Mouse (Mus musculus): ENCODE data around the gene Il31ra.
"Not testable (repeated sequence)": the region's sequence is repeated elsewhere in the genome, so short reads cannot be mapped to it uniquely, and the experiment has no call there.

Il31ra gene

DNA sequence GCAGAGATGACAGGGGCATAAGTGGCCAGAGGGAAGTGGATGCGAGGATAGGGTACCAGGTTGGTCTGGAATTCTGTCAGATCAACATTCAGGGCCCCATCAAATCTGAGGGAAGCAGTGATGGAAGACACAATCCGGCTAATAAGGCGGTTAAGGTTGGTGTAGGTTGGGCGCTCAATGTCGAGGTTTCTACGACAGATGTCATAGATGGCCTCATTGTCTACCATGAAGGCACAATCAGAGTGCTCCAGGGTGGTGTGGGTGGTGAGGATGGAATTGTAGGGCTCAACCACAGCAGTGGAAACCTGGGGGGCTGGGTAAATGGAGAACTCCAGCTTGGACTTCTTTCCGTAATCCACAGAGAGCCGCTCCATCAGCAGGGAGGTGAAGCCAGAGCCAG lies at the start of gene Il31ra:
Gene Il31ra, minus strand, starts transcription at position 101 of the 400 bp plus-strand sequence.
- DNase-seq = not testable (repeated sequence)

DNA sequence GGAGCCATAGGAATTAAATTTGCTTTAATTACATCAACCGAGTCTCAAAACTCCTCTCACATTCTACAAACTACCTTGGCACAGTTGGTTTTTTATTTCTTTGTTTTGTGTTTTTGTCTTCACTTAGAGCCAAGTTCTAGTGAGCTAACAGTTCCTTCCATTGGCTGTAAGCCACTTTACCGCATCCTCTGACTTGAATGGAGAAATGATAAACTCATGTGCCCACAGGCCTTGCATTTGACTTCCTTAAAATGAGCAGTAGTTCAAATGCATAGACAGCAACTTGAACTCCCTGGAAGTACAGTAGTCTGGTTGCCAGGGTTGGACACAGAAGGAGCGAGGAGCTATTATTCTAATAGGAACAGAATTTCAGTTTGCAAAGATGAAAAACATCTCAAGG lies 48.7 kb upstream of the Il31ra start:
- no peak for DNase-seq

DNA sequence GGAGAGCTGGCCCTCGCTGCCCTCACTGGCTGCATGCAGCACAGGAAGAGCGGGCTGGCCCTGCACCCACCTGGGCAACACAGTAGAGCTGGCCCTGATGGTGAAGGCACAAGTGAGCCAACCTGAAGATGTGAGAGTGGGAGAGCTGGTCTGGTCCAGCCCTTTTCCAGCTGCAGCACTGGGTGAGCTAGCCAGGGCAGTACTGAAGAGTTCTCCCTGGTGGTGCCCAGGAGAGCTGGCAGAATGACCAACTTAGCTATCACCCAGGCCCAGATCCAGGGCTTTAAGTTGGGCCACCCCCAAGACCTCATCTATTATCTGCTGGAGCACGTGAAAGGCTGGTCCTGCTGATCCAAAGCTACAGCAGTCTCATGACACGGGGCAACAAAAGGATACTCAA lies 45.0 kb upstream of the Il31ra start:
- no peak for DNase-seq

DNA sequence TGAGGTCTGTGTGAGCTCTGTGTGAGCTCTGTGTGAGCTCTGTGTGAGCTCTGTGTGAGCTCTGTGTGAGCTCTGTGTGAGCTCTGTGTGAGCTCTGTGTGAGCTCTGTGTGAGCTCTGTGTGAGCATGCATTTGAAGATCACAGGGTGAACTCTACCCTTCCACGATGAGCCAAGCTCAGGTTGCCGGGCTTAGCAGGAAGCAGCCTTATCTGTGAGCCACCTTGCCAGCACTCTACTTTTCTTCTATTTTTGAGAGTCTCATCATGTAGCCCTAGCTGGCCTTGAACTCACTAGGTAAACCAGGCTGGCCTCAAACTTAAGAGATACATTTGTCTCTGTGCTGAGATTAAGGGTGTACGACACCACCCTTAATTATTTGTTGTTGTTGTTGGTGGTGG lies 42.3 kb upstream of the Il31ra start:
- no peak for DNase-seq

DNA sequence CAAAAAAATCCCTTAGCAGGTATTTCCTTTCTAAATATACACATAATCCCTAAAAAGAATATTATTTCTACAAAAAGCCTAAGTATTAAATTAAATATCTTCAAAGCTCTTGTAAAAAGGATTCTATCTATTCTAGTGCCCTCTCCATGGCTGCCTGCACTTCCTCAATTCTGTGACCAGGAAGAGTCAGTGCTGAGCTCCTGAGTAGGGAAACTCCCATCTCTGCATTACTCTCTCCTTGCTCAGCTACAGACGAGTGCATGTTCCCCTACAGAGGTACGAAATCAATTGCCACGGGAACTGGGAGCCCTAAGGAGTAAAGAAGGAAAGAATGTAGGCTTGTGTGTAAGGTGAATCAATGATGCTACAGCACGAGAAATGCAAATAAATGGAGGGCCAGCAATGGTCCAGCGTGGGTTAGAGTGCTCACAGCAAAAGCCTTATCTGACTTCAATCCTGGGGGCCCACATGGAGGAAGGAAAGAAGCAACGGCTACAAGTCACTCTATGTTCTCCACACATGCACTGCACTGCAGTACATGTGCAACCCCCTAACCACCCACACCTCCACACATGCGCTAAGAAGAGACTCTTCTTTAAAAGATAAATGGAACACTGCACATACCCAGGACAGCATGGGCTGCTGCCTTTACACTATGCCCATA lies 41.1 kb upstream of the Il31ra start:
- DNase-seq = no peak

DNA sequence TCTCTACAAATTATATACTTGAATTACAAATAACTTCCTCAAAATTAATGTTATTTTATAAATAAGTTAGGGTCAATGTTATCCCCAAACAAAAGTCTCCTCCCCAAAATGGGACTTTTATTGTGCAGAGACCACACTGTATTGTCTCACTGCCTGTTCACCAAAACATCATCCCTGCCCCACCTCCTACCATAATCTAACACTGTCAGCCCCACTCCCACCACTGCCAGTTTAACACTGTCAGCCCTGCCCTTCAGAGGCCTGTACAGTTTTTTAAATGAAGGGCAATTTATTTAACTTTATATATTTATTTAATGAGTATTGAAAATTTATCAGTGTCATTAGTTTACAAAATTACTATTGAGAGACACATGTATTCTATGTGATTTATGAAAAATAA lies 31.4 kb upstream of the Il31ra start:
- DNase-seq = no peak

DNA sequence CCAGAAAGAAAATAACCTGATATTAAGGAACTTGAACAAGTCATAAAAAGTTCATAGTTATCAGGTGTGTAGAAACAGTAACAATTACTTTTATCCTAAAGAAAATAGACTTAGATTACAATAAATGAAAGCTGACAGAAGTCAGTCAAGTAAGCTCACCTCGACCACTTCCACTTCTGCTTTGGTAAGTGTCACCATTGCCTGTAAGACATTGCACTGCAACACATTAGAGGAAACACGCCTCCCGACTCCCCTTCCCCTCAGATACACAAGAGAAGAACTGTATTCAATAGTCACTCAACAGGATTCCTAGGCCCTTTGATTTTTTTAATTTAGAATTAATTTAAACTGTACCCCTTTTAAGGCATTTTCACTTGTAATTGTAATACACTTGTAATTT lies 30.5 kb upstream of the Il31ra start:
- DNase-seq = no peak

DNA sequence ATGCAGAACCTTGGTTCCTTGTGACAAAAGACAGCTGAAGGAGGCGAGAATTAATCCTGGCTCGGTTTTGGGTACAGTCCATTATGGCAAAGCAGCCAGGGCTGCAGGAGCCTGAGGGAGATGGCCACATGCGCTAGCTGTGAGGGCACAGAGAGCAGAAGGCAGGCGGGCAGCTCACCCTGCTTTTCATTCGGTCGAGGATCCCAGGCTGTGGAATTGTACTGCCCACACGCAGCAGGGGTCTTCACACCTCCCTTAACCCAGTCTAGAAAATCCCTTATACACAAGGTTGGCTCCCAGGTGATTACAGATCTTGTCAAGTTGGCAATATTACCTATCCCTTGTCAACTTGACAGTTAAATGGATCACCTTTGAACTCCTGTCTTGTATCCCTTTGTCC lies 29.5 kb upstream of the Il31ra start:
- no peak for DNase-seq

DNA sequence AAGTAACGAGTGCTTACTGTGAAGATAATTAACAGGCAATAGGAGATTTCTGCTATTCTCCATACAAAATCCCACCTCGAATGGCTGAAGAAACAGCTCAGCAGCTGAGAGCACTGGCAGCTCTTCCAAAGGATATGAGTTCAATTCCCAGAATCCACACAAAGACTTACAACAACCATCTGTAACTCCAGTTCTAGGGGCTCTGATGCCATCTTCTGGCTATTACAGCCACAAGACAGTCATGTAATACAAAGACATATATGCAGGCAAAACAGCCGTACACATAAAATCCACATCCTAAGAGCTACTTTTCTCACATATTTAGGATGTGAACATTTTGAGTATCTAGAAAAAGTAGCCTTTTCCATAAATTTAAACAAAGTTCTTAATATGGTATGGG lies 27.4 kb upstream of the Il31ra start:
- peak; percentile 7 for DNase-seq

DNA sequence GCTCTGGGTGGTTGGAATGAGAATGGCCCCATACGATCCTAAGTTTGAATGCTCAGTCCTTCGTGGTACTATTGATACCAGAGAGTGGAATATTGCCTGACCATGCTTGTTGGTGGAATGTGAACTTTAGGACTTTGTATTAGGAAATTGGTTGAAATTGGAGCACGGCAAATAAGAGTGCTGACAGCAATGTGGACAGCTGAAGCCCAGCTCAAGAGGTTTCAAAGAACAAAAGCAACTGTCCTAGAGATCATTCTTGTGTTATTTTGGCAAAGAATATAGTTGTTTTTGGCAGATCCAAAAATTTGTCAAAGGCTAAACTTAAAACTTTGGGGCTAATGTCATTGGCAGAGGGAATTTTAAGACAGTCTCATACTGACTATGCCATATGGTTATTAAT lies 14.4 kb upstream of the Il31ra start:
- no peak for DNase-seq

DNA sequence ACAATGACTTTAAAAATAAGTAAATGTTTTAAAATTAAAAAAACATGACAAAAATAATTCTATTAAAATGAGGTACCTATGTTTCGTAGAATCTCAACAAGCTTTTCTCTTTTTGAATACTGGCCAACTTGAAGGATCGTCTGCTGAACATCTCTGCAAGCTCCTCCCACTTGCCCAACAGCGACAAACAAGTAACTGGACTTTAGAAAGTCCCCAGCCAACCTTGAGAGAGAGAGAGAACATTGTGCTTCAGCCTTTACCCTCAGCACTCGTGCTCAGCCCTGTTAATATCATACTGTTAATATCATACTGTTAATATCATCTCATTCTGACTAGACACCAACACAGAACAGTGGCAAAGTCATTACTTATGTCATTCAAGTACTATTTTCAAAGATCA lies 10.3 kb upstream of the Il31ra start:
- no peak for DNase-seq

DNA sequence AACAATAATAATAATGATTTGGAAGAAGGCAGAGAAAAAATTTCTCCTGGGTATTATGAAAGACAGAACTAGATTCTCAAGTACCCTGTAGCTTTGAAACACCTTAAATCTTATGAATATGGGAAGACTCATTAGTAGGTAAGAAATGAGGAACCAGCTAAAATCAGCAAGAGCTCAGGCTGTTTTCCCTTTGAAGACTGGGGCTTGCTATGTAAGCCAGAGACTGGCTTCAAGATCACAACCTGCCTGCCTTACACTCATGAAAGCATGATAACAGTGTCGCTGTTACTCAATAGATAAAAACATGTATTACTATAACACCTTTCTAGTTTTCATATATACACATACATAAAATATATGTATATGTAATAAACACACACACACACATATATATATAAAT lies 9.7 kb upstream of the Il31ra start:
- no peak for DNase-seq

DNA sequence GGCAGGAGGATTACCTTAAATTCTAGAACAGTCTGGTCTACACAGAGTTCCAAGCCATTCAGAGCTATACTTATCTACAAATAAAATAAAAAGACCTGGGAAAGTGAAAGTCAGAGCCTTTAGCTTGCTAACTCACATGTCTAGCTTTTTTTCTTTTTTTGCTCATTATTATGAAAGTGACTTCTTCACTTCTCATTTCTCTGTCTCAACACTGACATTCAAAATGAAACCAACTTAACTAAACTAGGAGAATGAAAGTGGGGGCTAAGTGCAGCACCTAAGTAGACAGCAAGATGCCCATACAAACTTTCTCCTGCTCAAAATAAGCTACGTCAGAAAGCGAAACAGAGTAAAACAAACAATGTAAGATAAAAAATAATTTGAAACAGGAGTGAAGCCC lies 8.4 kb upstream of the Il31ra start:
- DNase-seq = no peak

DNA sequence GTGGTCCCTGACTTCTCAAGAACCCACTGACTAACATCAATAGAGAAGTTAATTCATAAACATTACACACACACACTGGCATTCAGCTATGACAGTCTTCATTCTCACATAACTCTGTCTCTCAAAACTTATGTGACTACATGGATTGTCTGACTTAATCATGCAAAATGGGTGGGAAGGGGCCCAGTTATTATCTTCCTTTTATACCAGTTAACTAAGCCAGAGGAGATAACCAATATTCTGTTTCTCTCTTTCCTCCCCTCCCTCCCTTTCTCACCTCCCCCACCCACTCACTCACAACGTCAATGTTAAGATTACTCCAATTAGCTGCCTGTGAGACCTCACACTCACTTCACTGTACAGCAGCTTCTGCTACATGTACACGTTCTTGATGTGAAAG lies 3.9 kb downstream of the Il31ra start:
- DNase-seq = no peak

DNA sequence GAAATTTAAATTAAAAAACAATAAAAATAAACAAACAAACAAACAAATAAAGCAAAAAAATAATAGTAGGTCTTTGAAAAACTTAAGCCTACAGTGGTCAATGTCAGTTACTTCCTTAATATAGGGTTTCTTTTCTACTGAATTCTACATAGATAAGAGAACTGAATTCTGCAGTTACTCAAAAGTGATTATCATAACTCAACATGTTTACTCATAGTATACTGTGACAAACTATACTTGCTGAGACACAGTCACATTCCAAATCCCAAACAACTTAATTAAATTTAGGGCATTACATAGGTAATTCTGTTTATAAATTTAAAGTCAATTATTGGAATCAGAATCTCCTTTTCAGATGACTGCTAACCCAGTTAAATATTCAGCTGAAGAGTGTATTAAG lies 4.5 kb downstream of the Il31ra start:
- no peak for DNase-seq

DNA sequence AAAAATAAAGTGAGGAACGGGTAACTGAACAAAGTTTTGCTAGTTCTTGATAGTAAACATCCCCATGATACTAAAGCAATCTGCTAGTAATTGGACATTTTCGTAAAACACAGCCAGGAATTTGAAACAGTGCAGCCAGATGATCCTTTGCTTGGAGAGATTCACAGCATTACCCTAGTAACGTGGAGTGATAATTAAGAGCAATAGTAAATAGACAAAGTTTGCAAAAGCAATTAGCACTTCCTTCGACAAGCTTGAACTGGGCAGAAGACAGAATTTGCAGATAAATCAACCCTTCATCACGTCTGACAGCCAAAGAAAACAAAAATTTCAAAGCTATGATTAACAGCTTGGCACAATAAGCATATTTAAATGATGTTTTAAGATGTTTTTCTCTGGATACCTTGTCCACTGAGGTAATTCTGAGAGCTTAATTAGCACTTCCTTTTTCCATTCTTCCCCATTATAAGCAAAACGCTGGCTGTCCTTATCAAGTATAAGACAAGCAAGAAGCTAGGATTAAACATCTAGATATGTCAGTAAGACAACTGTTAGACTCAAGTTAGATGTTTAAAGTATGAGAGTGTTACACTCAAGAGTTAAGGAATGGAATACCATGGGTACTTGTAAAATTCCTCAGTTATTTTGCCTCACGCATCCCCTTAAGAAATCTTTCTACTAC lies 9.5 kb downstream of the Il31ra start:
- no peak for DNase-seq

DNA sequence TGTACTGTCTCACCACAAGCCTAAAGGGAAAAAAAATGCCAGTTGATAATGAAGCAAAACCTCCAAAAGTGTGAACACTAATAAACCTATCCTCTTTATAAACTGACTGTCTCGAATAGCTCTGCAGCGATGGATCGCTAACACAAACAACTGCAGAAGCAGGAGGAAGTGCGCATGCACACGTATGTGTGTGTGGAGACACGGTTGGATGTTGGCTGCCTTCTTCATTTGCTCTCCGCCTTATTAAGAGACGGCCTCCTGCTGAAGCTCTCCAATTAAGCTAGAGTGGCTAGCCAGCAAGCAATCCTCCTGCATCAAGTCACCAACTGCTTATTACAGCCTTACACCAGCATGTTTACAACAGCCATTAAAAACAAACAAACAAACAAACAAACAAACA lies 11.9 kb downstream of the Il31ra start:
- no peak for DNase-seq

DNA sequence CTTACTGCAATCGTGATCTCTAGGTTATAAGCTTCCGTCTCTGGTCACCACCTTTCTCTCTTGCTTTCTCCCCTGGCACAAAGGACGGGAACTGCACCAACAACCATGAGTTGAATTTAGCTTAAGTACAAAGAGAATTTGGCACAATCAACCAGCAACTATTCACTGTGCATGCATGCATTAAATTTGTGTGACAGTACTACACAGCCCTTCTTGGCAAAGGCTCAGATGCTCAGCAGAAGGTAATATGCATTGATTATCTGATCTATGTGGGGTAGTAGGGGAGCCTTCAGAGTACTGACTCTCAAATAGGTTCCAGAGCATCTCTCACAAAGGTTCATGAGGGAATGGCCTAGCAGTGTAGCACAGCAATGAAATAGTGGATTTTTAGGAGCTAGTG lies 12.4 kb downstream of the Il31ra start:
- DNase-seq = no peak

DNA sequence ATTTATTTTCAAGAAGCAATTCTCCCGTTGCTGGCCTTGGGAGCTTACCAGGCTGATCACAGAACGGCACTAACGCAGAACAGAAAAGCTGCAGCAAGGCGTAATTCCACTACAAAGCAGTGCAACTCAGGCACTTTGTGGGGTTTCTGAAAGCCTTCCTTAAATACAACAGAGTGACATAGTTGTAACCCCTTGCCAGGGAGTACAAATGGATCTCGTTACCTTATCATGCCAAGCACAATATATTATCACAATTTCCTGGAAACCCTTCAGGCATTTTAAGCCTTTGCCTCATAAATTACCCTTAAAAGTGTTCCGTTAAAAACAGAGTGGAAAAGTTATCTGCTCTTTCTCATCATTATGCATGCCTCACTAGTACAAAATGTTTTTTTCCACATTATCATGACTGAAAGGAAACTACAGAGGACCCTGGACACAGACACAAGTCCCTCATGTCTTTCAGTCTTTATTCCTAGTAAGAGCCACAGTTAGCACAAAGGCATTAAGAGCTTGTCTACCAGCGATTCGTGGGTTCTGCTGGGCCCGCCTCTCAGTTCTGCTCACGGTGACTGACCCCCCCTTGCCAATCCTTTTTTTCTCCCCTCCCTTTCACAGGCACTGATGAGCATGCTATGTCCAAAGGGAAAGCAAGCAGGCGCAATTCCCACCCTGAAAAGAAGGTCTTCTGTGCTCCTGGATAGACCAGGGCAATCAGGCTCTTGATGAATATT lies 13.4 kb downstream of the Il31ra start:
- no peak for DNase-seq

DNA sequence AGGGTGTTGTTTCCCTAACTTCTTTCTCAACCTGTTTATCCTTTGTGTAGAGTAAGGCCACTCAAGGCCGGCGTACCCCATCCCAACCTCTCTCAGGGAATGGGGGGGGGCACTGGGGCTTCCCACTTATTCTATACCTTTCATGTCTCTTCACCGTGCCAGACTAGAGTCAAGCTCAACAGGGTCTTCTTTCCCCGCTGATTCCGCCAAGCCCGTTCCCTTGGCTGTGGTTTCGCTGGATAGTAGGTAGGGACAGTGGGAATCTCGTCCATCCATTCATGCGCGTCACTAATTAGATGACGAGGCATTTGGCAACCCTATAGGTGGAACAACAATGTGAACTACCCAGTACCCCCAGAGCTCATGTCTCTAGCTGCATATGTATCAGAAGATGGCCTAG lies 16.1 kb downstream of the Il31ra start:
- DNase-seq = peak; percentile 99

DNA sequence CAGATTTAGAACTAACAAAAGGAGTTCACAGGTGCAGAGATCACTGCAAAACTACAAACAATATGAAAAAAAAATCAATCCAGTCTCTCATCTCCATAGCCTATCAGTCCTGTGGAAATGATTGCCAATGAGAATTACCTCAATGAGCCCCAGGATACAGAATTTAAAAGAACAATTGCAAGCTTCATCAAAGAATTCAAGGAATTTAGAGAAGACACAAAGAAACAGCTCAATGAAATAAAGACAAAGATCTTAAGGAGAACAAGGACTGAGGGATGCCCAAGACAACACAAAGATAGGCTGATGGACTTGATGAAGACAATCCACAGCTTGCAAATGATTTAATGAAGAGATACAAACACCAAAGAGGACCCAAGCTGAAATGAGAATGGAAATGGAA lies 20.4 kb downstream of the Il31ra start:
- no peak for DNase-seq

DNA sequence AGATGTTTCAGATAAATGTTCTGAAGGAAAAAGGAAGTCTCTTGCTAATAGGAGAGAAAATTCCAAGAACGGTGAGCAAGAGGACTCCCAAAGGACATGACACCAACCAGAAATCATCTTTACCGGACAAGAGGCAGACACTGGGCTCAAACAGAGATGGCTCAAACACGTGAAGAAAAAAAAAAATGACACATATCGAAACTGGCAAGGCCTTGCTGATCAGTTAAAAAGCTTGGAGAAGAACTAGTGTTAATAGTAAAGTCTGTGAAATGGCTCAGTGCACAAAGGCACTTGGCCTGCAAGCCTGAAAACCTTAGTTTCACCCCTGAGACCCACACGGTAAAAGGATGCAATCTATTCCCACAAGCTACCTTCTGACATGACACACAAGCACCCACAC lies 23.4 kb downstream of the Il31ra start:
- DNase-seq = no peak

DNA sequence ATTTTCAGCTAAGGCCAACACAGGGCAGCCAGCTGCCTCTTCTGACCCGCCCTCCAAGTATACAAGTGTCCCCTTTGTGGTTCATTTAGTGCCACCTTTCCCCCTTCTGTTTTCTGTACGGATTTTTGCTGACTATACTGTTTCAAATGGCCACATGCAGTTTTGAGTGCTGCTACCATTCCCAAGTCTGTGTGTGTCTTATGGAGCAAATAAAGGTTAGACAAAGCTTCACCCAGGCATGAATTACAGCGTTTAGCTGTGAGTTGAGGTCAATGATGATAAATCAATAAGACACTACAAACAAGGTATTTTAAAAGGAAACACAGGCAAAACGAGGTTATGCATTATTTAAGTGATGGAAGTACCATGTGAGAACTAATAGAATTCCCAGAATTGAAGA lies 24.6 kb downstream of the Il31ra start:
- DNase-seq = no peak

DNA sequence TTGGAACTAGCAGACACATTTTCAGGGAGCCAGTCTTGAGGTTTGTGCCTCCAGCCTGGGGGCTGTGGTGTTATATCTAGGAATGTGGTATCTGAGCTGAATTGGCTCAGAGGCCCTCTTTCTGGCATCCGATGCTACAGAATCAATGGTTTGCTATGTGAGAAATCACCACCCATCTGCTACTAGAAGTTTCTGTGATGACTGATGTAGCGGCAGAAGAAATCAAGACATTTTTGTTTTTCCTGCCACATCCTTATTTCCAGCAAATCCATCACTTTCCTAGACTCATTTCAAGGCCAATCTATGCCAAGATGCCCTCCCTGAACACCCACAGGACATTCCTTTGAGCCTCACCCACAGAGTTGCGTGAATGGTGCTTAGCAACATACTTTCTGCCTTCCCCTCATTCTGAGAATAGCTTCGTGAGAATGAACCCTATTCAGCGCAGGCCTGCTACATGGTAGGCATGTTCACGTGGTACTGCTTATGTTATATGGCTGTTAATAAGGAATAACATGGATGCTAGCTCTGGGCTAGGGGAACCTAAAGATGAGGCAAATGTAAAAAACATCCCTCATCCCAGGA lies 33.5 kb downstream of the Il31ra start:
- no peak for DNase-seq

Data from lung, postnatal 36 days (tissue).